Mouse (Mus musculus) midbrain, embryonic 13.5 days (tissue): ENCODE results near the gene Spats2. TPM values are rescaled to one million over a fixed set of nuclear protein-coding genes. Genes with fewer than 3 reads are reported as not detected.
"Not testable (repeated sequence)": the region's sequence is repeated elsewhere in the genome, so short reads cannot be mapped to it uniquely, and the experiment has no call there.

ENCODE experiments used
- ATAC-seq: fragments of 200-750 bp; cut with Nextera tagmentation; 2 replicates; pipeline ENCODE4 v1.8.0; 2017; ENCODE audit warnings: mild to moderate bottlenecking, moderate TSS enrichment, moderate library complexity
- H3K27ac ChIP-seq: fragments of 300-500 bp; sonication (generic); 2 replicates; pipeline ENCODE4 v1.5.1; 2015; ENCODE audit warnings: inconsistent platforms, mild to moderate bottlenecking, moderate library complexity
- H3K27me3 ChIP-seq: fragments of 300-500 bp; sonication (generic); 2 replicates; pipeline ENCODE4 v1.6.1; 2015; ENCODE audit warnings: mild to moderate bottlenecking, inconsistent platforms
- H3K36me3 ChIP-seq: fragments of 300-500 bp; sonication (generic); 2 replicates; pipeline ENCODE4 v1.6.1; 2015; ENCODE audit warnings: mild to moderate bottlenecking, inconsistent platforms
- H3K4me1 ChIP-seq: fragments of 300-500 bp; sonication (generic); replicated peaks from 2 replicates; pipeline ENCODE4 v1.6.1; 2015; ENCODE audit warnings: inconsistent platforms
- H3K4me2 ChIP-seq: fragments of 300-500 bp; sonication (generic); replicated peaks from 2 replicates; pipeline ENCODE4 v1.6.1; 2015; ENCODE audit warnings: moderate library complexity, mild to moderate bottlenecking, inconsistent platforms
- H3K4me3 ChIP-seq: fragments of 300-500 bp; sonication (generic); replicated peaks from 2 replicates; pipeline ENCODE4 v1.5.1; 2015; ENCODE audit warnings: mild to moderate bottlenecking, inconsistent platforms
- H3K9ac ChIP-seq: fragments of 300-500 bp; sonication (generic); replicated peaks from 2 replicates; pipeline ENCODE4 v1.6.1; 2015; ENCODE audit warnings: mild to moderate bottlenecking, inconsistent platforms
- H3K9me3 ChIP-seq: fragments of 300-500 bp; sonication (generic); 2 replicates; pipeline ENCODE4 v1.6.1; 2016; ENCODE audit warnings: mild to moderate bottlenecking, inconsistent platforms
- WGBS: fragments of 180-500 bp; shearing (Covaris S2); methylation state at CpG from one replicate; pipeline ENCODE4 v1.1.7; 2015; 5-methylcytosine and 5-hydroxymethylcytosine counted together
- polyA plus RNA-seq: library from polyadenylated mRNA; unstranded; fragments of >200 nt; fragmentation: Nextera tagmentation; extraction: Ambion mirVana; gene quantifications from 2 replicates; pipeline ENCODE4 v1.2.1, GENCODE M21; 2015

Gene Spats2
- polyA plus RNA-seq, 1 experiment from 2014 or later = 45.7 TPM

DNA sequence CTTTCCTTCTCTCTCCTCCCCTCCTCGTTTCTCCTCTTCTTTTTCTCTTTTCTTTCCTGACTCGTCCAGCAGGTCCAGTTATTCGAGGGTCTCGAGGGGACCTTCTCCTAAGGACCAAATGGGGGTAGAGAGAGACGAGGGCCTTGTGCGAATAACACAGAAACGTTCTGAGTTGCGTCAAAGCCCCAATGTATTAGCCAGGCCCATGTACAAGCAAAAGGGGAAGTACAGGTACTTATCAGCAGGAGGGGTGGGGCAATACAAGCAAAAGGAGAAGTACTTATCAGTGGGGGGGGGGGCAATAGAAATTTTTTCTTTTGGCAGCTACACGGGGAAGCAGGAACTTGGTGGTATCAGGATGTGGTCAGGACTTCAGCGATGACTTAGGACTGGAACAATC, 28.8 kb downstream of the Spats2 start:
- not testable (repeated sequence) for H3K9ac ChIP-seq, ATAC-seq, H3K27ac ChIP-seq, H3K4me1 ChIP-seq, H3K4me2 ChIP-seq, H3K4me3 ChIP-seq, H3K27me3 ChIP-seq, H3K9me3 ChIP-seq
- peaks cover 31% of the 10 kb centered on the region for H3K36me3 ChIP-seq
- WGBS = 97% methylated on average over 10 of the region's 10 CpGs

- no peaks in the 10 kb centered on the region for H3K4me1 ChIP-seq
- H3K27ac ChIP-seq = no peak overlapping the region
- 80% methylated on average over 12 of the region's 12 CpGs for WGBS
- ATAC-seq = no peak
- H3K36me3 ChIP-seq = peaks cover 19% of the 10 kb centered on the region
- no peaks in the 10 kb centered on the region for H3K9me3 ChIP-seq
- no peak overlapping the region for H3K4me3 ChIP-seq
- H3K9ac ChIP-seq = no peak overlapping the region
- H3K27me3 ChIP-seq = no peaks in the 10 kb centered on the region
- no peak overlapping the region for H3K4me2 ChIP-seq
Measured at GRCm38 (mm10) chr15:99163512-99164365, 38.0 kb downstream of the Spats2 start.

DNA sequence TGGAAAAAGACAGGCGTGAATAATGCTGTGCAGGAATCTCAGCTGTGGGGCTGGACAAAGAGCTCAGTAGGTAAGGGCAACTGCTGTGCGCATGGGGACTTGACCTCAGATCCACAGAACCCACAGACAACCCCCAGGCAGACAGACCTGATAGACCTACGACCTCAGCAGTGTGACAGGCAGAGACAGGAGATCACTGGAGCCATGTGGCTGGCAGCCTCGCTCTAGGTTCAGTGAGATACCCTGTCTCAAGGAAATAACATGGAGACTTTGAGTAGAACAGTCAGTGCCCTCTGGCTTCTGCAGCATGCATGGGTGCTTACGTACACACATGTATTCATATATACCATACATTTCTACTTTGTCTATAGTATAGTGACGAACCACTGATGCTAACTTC, 46.4 kb downstream of the Spats2 start:
- 97% methylated on average over 6 of the region's 6 CpGs for WGBS
- no peaks in the 10 kb centered on the region for H3K4me1 ChIP-seq
- H3K4me3 ChIP-seq = no peak overlapping the region
- no peak overlapping the region for H3K27ac ChIP-seq
- no peaks in the 10 kb centered on the region for H3K9me3 ChIP-seq
- H3K27me3 ChIP-seq = no peaks in the 10 kb centered on the region
- H3K4me2 ChIP-seq = no peak overlapping the region
- no peak overlapping the region for H3K9ac ChIP-seq
- peaks cover 50% of the 10 kb centered on the region for H3K36me3 ChIP-seq
- no peak for ATAC-seq

- no peaks in the 10 kb centered on the region for H3K27me3 ChIP-seq
- H3K36me3 ChIP-seq = peaks cover 63% of the 10 kb centered on the region
- 100% methylated on average over 1 of the region's 2 CpGs for WGBS
- no peaks in the 10 kb centered on the region for H3K4me1 ChIP-seq
- H3K4me3 ChIP-seq = no peak overlapping the region
- ATAC-seq = no peak
- no peak overlapping the region for H3K9ac ChIP-seq
- H3K9me3 ChIP-seq = no peaks in the 10 kb centered on the region
- no peak overlapping the region for H3K27ac ChIP-seq
- H3K4me2 ChIP-seq = no peak overlapping the region
Measured at GRCm38 (mm10) chr15:99179639-99180038, 53.9 kb downstream of the Spats2 start.

DNA sequence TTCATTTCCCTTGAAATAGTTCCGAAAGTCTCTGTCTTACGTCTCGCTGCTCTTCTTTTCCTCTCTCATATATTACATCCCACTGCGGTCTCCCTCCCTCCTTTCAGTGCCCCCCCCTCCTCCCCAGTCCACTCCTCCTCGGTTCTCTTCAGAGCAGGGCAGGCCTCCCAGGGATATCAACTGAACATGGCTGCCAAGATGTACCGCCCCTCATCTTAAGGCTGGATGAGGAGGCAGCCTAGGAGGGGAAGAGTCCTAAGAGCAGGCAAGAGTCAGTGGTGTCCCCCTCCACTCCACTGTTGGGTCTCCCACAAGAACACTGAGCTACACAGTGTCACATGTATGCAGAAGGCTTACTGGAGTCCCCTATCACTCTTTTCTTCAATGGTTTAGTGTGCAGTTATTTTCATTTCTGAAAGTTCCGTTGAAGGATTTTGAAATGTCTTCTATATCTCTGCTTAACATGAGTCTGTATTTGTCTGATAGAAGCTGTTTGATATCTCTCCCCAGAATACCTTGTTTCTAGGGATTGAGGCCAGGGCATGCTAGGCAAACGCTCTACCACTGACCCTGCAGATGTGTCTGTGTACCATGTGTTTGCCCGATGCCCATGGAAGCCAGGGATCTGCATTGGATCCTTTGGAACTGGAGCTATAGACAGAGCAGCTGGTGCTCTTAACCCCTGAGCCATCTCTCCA, 58.6 kb downstream of the Spats2 start:
- Histone ChIP-seq H3K27ac (no peak overlapping the region), H3K36me3 (peaks cover 82% of the 10 kb centered on the region), H3K27me3 (no peaks in the 10 kb centered on the region), H3K4me1 (no peaks in the 10 kb centered on the region), H3K4me3 (no peak overlapping the region), H3K4me2 (no peak overlapping the region), H3K9ac (no peak overlapping the region), H3K9me3 (no peaks in the 10 kb centered on the region)
- no peak for ATAC-seq
- 90% methylated on average over 9 of the region's 9 CpGs for WGBS

DNA sequence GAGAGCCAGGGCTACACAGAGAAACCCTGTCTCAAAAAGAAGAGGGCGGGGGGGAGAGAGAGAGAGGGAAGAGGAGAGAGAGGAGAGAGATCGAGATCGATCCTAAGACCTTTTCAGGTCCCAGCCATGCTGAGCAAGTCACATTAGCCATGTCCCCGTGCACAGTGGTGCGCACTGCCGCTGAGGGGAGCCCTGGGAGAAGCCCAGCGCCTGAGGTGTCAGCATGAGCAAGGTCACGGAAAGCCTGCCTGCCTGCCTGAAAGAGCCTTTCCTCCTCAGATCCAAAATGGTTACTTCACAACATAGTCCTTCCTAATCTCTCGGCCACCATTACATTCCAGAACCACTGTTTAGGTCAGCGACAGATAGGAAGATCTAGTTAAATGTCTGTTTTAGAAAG, 68.6 kb downstream of the Spats2 start:
- Histone ChIP-seq H3K9me3 (no peaks in the 10 kb centered on the region), H3K36me3 (peaks cover 30% of the 10 kb centered on the region), H3K4me2 (no peak overlapping the region), H3K27me3 (no peaks in the 10 kb centered on the region), H3K4me1 (0 out of 2 replicates have a peak, but pooled peaks cover 4% of the 10 kb centered on the region), H3K4me3 (no peak overlapping the region), H3K27ac (no peak overlapping the region), H3K9ac (no peak overlapping the region)
- 84% methylated on average over 10 of the region's 10 CpGs for WGBS
- no peak for ATAC-seq

- Histone ChIP-seq H3K9ac (no peak overlapping the region), H3K4me1 (0 out of 2 replicates have a peak, but pooled peaks cover 4% of the 10 kb centered on the region), H3K4me2 (no peak overlapping the region), H3K9me3 (no peaks in the 10 kb centered on the region), H3K27ac (no peak overlapping the region), H3K4me3 (no peak overlapping the region), H3K36me3 (peaks cover 33% of the 10 kb centered on the region), H3K27me3 (no peaks in the 10 kb centered on the region)
- ATAC-seq = no peak
- WGBS = 46% methylated on average over 6 of the region's 6 CpGs
Measured at GRCm38 (mm10) chr15:99195043-99195442, 69.3 kb downstream of the Spats2 start.

DNA sequence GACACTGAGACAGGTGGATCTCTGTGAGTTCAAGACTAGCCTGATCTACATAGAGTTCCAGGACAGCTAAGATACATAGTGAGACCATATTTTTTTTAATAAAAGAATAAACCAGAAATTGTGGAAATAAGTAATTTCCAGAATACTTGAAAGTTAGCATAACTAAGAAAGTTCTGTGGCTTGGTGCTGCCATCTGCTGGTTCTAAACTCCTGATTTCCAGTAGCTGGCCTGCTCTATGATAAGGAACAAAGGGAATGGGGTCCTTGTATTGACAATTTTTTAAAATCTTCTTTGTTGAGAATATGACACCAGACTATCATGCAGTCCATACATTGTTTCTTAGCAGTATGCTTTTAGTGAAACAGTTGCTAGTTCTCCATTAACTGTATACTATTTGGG, 73.0 kb downstream of the Spats2 start:
- ATAC-seq = no peak
- Histone ChIP-seq H3K9me3 (no peaks in the 10 kb centered on the region), H3K36me3 (peaks cover 31% of the 10 kb centered on the region), H3K27me3 (no peaks in the 10 kb centered on the region), H3K9ac (no peak overlapping the region), H3K27ac (no peak overlapping the region), H3K4me1 (0 out of 2 replicates have a peak, but pooled peaks cover 4% of the 10 kb centered on the region), H3K4me2 (no peak overlapping the region), H3K4me3 (no peak overlapping the region)

GRCm38 (mm10) chr15:99205959-99206358, 80.2 kb downstream of the Spats2 start:
- 75% methylated on average over 8 of the region's 8 CpGs for WGBS
- no peak for ATAC-seq
- Histone ChIP-seq H3K4me1 (no peaks in the 10 kb centered on the region), H3K9ac (no peak overlapping the region), H3K36me3 (peaks cover 57% of the 10 kb centered on the region), H3K4me3 (no peak overlapping the region), H3K4me2 (no peak overlapping the region), H3K9me3 (no peaks in the 10 kb centered on the region), H3K27ac (no peak overlapping the region), H3K27me3 (no peaks in the 10 kb centered on the region)

DNA sequence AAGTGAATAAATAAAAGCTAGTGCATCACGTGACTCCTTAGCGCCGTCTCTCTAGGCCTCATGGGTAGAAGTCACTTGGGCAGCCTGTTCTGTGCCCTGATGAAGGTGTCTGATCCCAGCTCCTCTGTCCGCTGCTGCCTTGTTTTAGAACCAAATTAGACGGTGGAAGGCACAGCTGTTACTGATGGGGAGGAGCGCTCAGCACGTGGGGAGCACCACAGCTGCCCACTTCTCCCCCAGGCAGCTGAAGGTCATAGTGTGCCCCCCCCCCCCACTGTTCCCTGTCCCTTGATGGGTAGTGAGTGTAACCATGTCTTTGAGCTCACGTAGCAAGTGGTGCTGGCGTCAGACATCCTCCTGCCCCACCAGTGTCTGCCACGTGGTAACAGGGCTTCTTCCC, 87.5 kb downstream of the Spats2 start:
- Histone ChIP-seq H3K4me3 (no peak overlapping the region), H3K4me1 (no peaks in the 10 kb centered on the region), H3K27ac (no peak overlapping the region), H3K36me3 (peaks cover 57% of the 10 kb centered on the region), H3K27me3 (no peaks in the 10 kb centered on the region), H3K9ac (no peak overlapping the region), H3K4me2 (no peak overlapping the region), H3K9me3 (no peaks in the 10 kb centered on the region)
- ATAC-seq = no peak
- WGBS = 90% methylated on average over 10 of the region's 10 CpGs

GRCm38 (mm10) chr15:99214941-99215340, 89.2 kb downstream of the Spats2 start:
- Histone ChIP-seq H3K27ac (no peak overlapping the region), H3K27me3 (peaks cover 8% of the 10 kb centered on the region), H3K9me3 (no peaks in the 10 kb centered on the region), H3K4me1 (no peaks in the 10 kb centered on the region), H3K4me2 (no peak overlapping the region), H3K9ac (no peak overlapping the region), H3K36me3 (peaks cover 43% of the 10 kb centered on the region), H3K4me3 (no peak overlapping the region)
- no peak for ATAC-seq
- WGBS = 69% methylated on average over 2 of the region's 2 CpGs

- ATAC-seq = no peak
- no peak overlapping the region for H3K9ac ChIP-seq
- H3K4me1 ChIP-seq = no peaks in the 10 kb centered on the region
- no peaks in the 10 kb centered on the region for H3K9me3 ChIP-seq
- H3K27me3 ChIP-seq = peaks cover 18% of the 10 kb centered on the region
- no peak overlapping the region for H3K4me2 ChIP-seq
- peaks cover 34% of the 10 kb centered on the region for H3K36me3 ChIP-seq
- 85% methylated on average over 11 of the region's 11 CpGs for WGBS
- H3K4me3 ChIP-seq = no peak overlapping the region
- no peak overlapping the region for H3K27ac ChIP-seq
Measured at GRCm38 (mm10) chr15:99215741-99216463, 90.2 kb downstream of the Spats2 start.
